Mouse (Mus musculus) lung, postnatal 36 days (tissue): ENCODE measurements around the gene Osbpl3.

Experiments
- DNase-seq: peaks from one replicate; pipeline ENCODE4 v3.0.0; 2022; ENCODE audit warnings: mixed read lengths

Osbpl3 gene

GRCm38 (mm10) chr6:50326192-50326591 is 129.8 kb downstream of the Osbpl3 start:
- no peak for DNase-seq

GRCm38 (mm10) chr6:50325485-50325884 is 130.5 kb downstream of the Osbpl3 start:
- DNase-seq: no peak

- no peak for DNase-seq
Observed at GRCm38 (mm10) chr6:50322631-50323030, 133.4 kb downstream of the Osbpl3 start.

- DNase-seq: no peak
Observed at GRCm38 (mm10) chr6:50321739-50322138, 134.3 kb downstream of the Osbpl3 start.

- no peak for DNase-seq
Observed at GRCm38 (mm10) chr6:50318590-50319172, 137.3 kb downstream of the Osbpl3 start.

GRCm38 (mm10) chr6:50318150-50318549 is 137.9 kb downstream of the Osbpl3 start:
- no peak for DNase-seq

- DNase-seq: no peak
Observed at GRCm38 (mm10) chr6:50316795-50317505, 139.1 kb downstream of the Osbpl3 start.

- peak; percentile 40 for DNase-seq
Observed at GRCm38 (mm10) chr6:50314406-50315071, 141.5 kb downstream of the Osbpl3 start.

GRCm38 (mm10) chr6:50312647-50313046 is 143.4 kb downstream of the Osbpl3 start:
- peak; percentile 82 for DNase-seq

GRCm38 (mm10) chr6:50309019-50309418 is 147.0 kb downstream of the Osbpl3 start:
- DNase-seq: no peak

GRCm38 (mm10) chr6:50306625-50307024 is 149.4 kb downstream of the Osbpl3 start:
- DNase-seq: no peak

- DNase-seq: peak; percentile 82
Observed at GRCm38 (mm10) chr6:50304949-50305491, 151.0 kb downstream of the Osbpl3 start.

GRCm38 (mm10) chr6:50301121-50301520 is 154.9 kb downstream of the Osbpl3 start:
- DNase-seq: no peak

- DNase-seq: no peak
Observed at GRCm38 (mm10) chr6:50300622-50301021, 155.4 kb downstream of the Osbpl3 start.

- DNase-seq: no peak
Observed at GRCm38 (mm10) chr6:50299071-50299470, 156.9 kb downstream of the Osbpl3 start.

- DNase-seq: no peak
Observed at GRCm38 (mm10) chr6:50297671-50298070, 158.3 kb downstream of the Osbpl3 start.

GRCm38 (mm10) chr6:50295136-50295535 is 160.9 kb downstream of the Osbpl3 start:
- DNase-seq: no peak

- DNase-seq: peak; percentile 95
Observed at GRCm38 (mm10) chr6:50294128-50294527, 161.9 kb downstream of the Osbpl3 start.

GRCm38 (mm10) chr6:50291650-50292049 is 164.4 kb downstream of the Osbpl3 start:
- DNase-seq: peak; percentile 29

- DNase-seq: no peak
Observed at GRCm38 (mm10) chr6:50286881-50287280, 169.1 kb downstream of the Osbpl3 start.

- DNase-seq: no peak
Observed at GRCm38 (mm10) chr6:50279642-50280041, 176.4 kb downstream of the Osbpl3 start.

- DNase-seq: no peak
Observed at GRCm38 (mm10) chr6:50273947-50274346, 182.1 kb downstream of the Osbpl3 start.

GRCm38 (mm10) chr6:50273416-50273815 is 182.6 kb downstream of the Osbpl3 start:
- DNase-seq: no peak

GRCm38 (mm10) chr6:50263670-50264069 is 192.3 kb downstream of the Osbpl3 start, which contains the start of gene Gsdme:
TSS of gene Gsdme (minus strand) at chr6:50263862.
- DNase-seq: peak; percentile 13
